7 mouse cellular contexts compared by ENCODE assay signal in the genomic region with DNA sequence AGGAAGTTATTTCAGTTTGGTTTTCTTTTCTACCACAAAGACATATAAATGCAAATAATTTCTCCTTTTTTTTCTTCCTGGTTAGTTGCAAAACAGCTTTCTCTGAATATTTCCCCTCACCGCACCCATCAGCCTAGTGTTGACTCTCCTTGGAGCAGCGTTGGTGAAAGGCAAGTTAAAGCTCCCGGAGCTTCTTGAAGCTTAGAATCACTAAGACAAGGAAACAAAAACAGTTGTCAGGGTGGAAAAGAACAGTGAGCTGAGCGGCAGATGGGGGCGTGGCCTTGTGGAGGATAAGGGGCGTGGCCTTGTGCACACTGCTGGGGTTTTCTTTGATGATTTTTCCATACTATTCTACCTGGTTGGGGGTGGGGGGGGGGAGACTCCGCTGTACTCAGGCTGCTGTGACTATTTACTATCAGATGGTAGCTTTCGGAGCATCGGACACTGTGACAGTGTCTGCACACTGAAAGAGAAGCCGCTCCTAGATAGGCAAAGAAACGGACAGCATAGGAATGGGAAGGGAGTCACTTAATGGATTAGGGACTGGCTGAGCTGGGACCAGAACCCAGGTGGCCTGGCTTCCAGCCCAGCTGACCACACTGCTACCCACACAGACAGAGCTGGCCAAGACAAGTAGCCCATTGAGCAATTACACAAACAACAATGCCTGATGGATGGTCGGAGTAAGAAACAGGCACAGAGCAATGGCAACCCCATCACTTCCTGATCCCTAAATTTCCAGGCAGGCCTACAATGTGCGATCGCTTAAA. TPM values are rescaled to one million over a fixed set of nuclear protein-coding genes. Genes with fewer than 3 reads are reported as not detected.
DNase-seq lines count a peak whose midpoint lies in the region; ATAC-seq and TF ChIP-seq lines count a peak whose summit lies in the region.

No protein-coding gene starts in this region.

- peak overlapping the region; percentile 30; the same call in 1 of the 2 replicates for H3K4me3 ChIP-seq in G1E (ENCODE audit: low read depth, low read length)
- peak overlapping the region; percentile 53 for H3K4me3 ChIP-seq in bone marrow macrophage, adult 2 months (ENCODE audit: insufficient read depth, low read length)
- H3K4me3 ChIP-seq in forebrain, embryonic 10.5 days: peak overlapping the region; percentile 43
- peak overlapping the region; percentile 43 for H3K4me3 ChIP-seq in hindbrain, embryonic 10.5 days

- WGBS in forebrain, embryonic 10.5 days: 17% methylated on average over 14 of the region's 14 CpGs
- WGBS in hindbrain, embryonic 10.5 days: 18% methylated on average over 14 of the region's 14 CpGs

- H3K9me3 ChIP-seq in G1E (replicated peaks): no peaks in the 10 kb centered on the region
- no peaks in the 10 kb centered on the region for H3K9me3 ChIP-seq in forebrain, embryonic 10.5 days
- H3K9me3 ChIP-seq in hindbrain, embryonic 10.5 days: no peaks in the 10 kb centered on the region

- H3K27ac ChIP-seq in bone marrow macrophage, adult 2 months (ENCODE audit: insufficient read depth, low read depth, low read length): peak overlapping the region; percentile 37
- peak overlapping the region; percentile 69; the same call in 1 of the 2 replicates for H3K27ac ChIP-seq in forebrain, embryonic 10.5 days
- no peak overlapping the region for H3K27ac ChIP-seq in hindbrain, embryonic 10.5 days

- H3K27me3 ChIP-seq in G1E (ENCODE audit: insufficient read depth, low read length): peaks cover 5% of the 10 kb centered on the region; the same call in 1 of the 2 replicates
- H3K27me3 ChIP-seq in forebrain, embryonic 10.5 days (ENCODE audit: poor library complexity, severe bottlenecking): 0 out of 2 replicates have a peak, but pooled peaks cover 5% of the 10 kb centered on the region
- H3K27me3 ChIP-seq in hindbrain, embryonic 10.5 days (ENCODE audit: insufficient read depth, poor library complexity, severe bottlenecking): no peaks in the 10 kb centered on the region

- DNase-seq in G1E (ENCODE audit: low spot score): no peak
- peak; percentile 48 for DNase-seq in forebrain, embryonic 10.5 days (ENCODE audit: extremely low spot score, low spot score)
- DNase-seq in hindbrain, embryonic 10.5 days (ENCODE audit: low spot score): peak; percentile 61
- peak; percentile 14 to 46 for DNase-seq in layer of hippocampus, postnatal 10 days (ENCODE audit: low spot score in 2 of 2)
- DNase-seq in lung, postnatal 25 days (ENCODE audit: low spot score): peak; percentile 61
- peak; percentile 34 to 40 for DNase-seq in right cerebral cortex, postnatal 36 days (ENCODE audit: low spot score in 2 of 2)

- peaks cover 2% of the 10 kb centered on the region for H3K36me3 ChIP-seq in G1E (replicated peaks)
- H3K36me3 ChIP-seq in forebrain, embryonic 10.5 days (replicated peaks): no peaks in the 10 kb centered on the region
- H3K36me3 ChIP-seq in hindbrain, embryonic 10.5 days: no peaks in the 10 kb centered on the region

- no peak for TF ChIP-seq CTCF in G1E (IDR thresholded peaks at IDR 0.05; ENCODE audit: low read depth, low read length)
- TF ChIP-seq CTCF in bone marrow macrophage, adult 2 months (IDR thresholded peaks at IDR 0.05; ENCODE audit: low read depth, low read length): 0 out of 2 replicates have a peak, but pooled peaks have one; percentile 17

- no peak for ATAC-seq in G1E (ENCODE audit: extremely low read depth, insufficient number of reproducible peaks, low FRiP score, poor library complexity, severe bottlenecking)

- H3K4me1 ChIP-seq in G1E (ENCODE audit: insufficient read depth, low read depth, low read length): peaks cover 24% of the 10 kb centered on the region
- peaks cover 46% of the 10 kb centered on the region for H3K4me1 ChIP-seq in bone marrow macrophage, adult 2 months (ENCODE audit: control insufficient read depth, insufficient read depth, low read length)
- H3K4me1 ChIP-seq in forebrain, embryonic 10.5 days: peaks cover 39% of the 10 kb centered on the region
- peaks cover 41% of the 10 kb centered on the region for H3K4me1 ChIP-seq in hindbrain, embryonic 10.5 days (replicated peaks)

- TF ChIP-seq POLR2A in bone marrow macrophage, adult 2 months (IDR thresholded peaks at IDR 0.05; ENCODE audit: borderline replicate concordance, low read depth, low read length): no peak

RNA-seq across cellular contexts. Expression of gene Otud7b, which starts 2.0 kb away (rescaled TPM):
- total RNA-seq in G1E (2014; fragmentation: Nextera tagmentation) (10.1 and 17.4 TPM in 2 replicates), G1E (2017) (21.7 and 22.1 TPM in 2 replicates)
- 11.3 and 11.8 TPM in 2 replicates for polyA plus RNA-seq in G1E (2012)
- polyA plus RNA-seq in bone marrow macrophage, adult 2 months (2012; ENCODE audit: insufficient read depth, insufficient read length, missing spikeins): 4.7 and 5.1 TPM in 2 replicates
- polyA plus RNA-seq in forebrain, embryonic 10.5 days (2016; fragmentation: Nextera tagmentation; extraction: Ambion mirVana): 14.1 and 20.8 TPM in 2 replicates
- polyA plus RNA-seq in hindbrain, embryonic 10.5 days (2016; fragmentation: Nextera tagmentation; extraction: Ambion mirVana): 12.8 and 19.2 TPM in 2 replicates
- 10 to 100 TPM; 17.7 to 21.0 TPM for total RNA-seq in layer of hippocampus, postnatal 10 days (2021)

RNA-seq across cellular contexts. Expression of gene Vps45, which starts 44.0 kb away (rescaled TPM):
- 19.8 and 28.7 TPM in 2 replicates for total RNA-seq in G1E (2014; fragmentation: Nextera tagmentation)
- total RNA-seq in G1E (2017): 16.1 and 21.4 TPM in 2 replicates
- polyA plus RNA-seq in G1E (2012): 6.1 and 6.7 TPM in 2 replicates
- polyA plus RNA-seq in bone marrow macrophage, adult 2 months (2012; ENCODE audit: insufficient read depth, insufficient read length, missing spikeins): 18.6 and 22.9 TPM in 2 replicates
- polyA plus RNA-seq in forebrain, embryonic 10.5 days (2016; fragmentation: Nextera tagmentation; extraction: Ambion mirVana): 24.1 and 28.0 TPM in 2 replicates
- polyA plus RNA-seq in hindbrain, embryonic 10.5 days (2016; fragmentation: Nextera tagmentation; extraction: Ambion mirVana): 30.4 and 32.4 TPM in 2 replicates
- 10 to 100 TPM; 41.9 to 42.2 TPM for total RNA-seq in layer of hippocampus, postnatal 10 days (2021)

RNA-seq across cellular contexts. Expression of gene Mtmr11, which starts 59.5 kb away (rescaled TPM):
- total RNA-seq in G1E (2014; fragmentation: Nextera tagmentation) (5.7 TPM in 1 of 2 replicates, not detected in the other), G1E (2017) (2.7 and 3.5 TPM in 2 replicates)
- not detected in 2 replicates for polyA plus RNA-seq in G1E (2012)
- 12.6 and 14.4 TPM in 2 replicates for polyA plus RNA-seq in bone marrow macrophage, adult 2 months (2012; ENCODE audit: insufficient read depth, insufficient read length, missing spikeins)
- 9.3 TPM in 2 replicates for polyA plus RNA-seq in forebrain, embryonic 10.5 days (2016; fragmentation: Nextera tagmentation; extraction: Ambion mirVana)
- 10.4 and 11.4 TPM in 2 replicates for polyA plus RNA-seq in hindbrain, embryonic 10.5 days (2016; fragmentation: Nextera tagmentation; extraction: Ambion mirVana)
- total RNA-seq in layer of hippocampus, postnatal 10 days (2021): 1 to 10 TPM; 5.5 to 9.2 TPM

Comparison
In these comparisons a context has a peak if more than half of its experiments do, and no peak if none do; other contexts are left out.
1. RNA of gene Mtmr11, which starts 59.5 kb away (polyA plus RNA-seq): 12.6 to 14.4 TPM in bone marrow macrophage, adult 2 months, 10.4 to 11.4 TPM in hindbrain, embryonic 10.5 days and 9.3 TPM in forebrain, embryonic 10.5 days; not detected in G1E; every median in the first group is over 10 times any median in the second.
2. Peak in every context shown above with its lines, with median percentiles within 50 percentile points of each other: H3K4me3 ChIP-seq.